Mouse (Mus musculus) neural tube, embryonic 12.5 days (tissue): Measurements from ENCODE around the gene Pacrg. TPM values are rescaled to one million over a fixed set of nuclear protein-coding genes. Genes with fewer than 3 reads are reported as not detected.

Experiments used
- ATAC-seq: fragments of 200-750 bp; cut with Nextera tagmentation; 2 replicates; pipeline ENCODE4 v1.8.0; 2017; ENCODE audit warnings: low read depth, mild to moderate bottlenecking, moderate TSS enrichment, moderate library complexity; ENCODE audit not compliant: low FRiP score
- H3K27ac ChIP-seq: fragments of 300-500 bp; sonication (generic); 2 replicates; pipeline ENCODE4 v1.5.1; 2016
- H3K27me3 ChIP-seq: fragments of 300-500 bp; sonication (generic); replicated peaks from 2 replicates; pipeline ENCODE4 v1.6.1; 2016; ENCODE audit warnings: mild to moderate bottlenecking
- H3K36me3 ChIP-seq: fragments of 300-500 bp; sonication (generic); 2 replicates; pipeline ENCODE4 v1.6.1; 2016; ENCODE audit warnings: mild to moderate bottlenecking
- H3K4me1 ChIP-seq: fragments of 300-500 bp; sonication (generic); 2 replicates; pipeline ENCODE4 v1.6.1; 2016
- H3K4me2 ChIP-seq: fragments of 300-500 bp; sonication (generic); replicated peaks from 2 replicates; pipeline ENCODE4 v1.6.1; 2016; ENCODE audit warnings: mild to moderate bottlenecking
- H3K4me3 ChIP-seq: fragments of 300-500 bp; sonication (generic); 2 replicates; pipeline ENCODE4 v1.5.1; 2016
- H3K9ac ChIP-seq: fragments of 300-500 bp; sonication (generic); 2 replicates; pipeline ENCODE4 v1.6.1; 2016; ENCODE audit warnings: mild to moderate bottlenecking
- H3K9me3 ChIP-seq: fragments of 300-500 bp; sonication (generic); 2 replicates; pipeline ENCODE4 v1.6.1; 2016; ENCODE audit warnings: mild to moderate bottlenecking
- WGBS: fragments of 180-500 bp; shearing (Covaris S2); methylation state at CpG from one replicate; pipeline ENCODE4 v1.1.7; 2016; 5-methylcytosine and 5-hydroxymethylcytosine counted together
- polyA plus RNA-seq: library from polyadenylated mRNA; unstranded; fragments of >200 nt; fragmentation: Nextera tagmentation; extraction: Ambion mirVana; gene quantifications from 2 replicates; pipeline ENCODE4 v1.2.1, GENCODE M21; 2016

The Pacrg gene
- polyA plus RNA-seq, 1 experiment from 2014 or later, result 8.8 TPM

DNA sequence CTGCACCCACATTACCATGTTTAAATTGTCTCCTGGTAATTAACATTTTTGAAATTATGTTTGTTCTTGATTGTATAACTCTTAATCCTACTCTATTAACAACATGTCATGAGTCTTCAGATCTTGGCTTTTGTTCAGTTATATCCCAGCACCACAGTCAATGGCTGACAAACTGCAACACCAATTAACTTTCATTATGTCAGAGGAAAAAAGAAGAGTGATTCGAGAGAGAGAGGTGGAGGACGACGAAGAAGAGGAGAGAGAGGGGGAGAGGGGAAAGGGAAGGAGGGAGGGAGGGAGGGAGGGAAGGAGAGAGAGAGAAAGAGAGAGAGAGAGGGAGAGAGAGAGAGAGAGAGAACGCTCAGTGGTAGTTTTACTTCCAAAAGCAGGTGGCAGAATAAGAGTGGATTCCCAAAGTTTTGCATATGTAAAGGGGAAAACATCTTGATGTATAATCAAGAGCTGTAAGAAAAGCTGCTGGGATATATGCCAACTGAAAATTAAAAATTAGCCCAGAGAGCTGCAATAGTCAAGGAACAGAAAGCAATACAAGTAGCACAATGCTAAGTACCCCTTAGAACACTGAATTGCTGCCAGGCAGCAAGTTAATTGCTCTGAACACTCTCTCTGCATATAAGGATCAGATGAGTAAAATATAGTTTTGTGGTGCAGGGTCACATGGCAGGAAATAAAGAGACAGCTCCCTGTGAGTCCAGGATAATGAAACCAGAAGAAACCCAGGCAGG is 107.6 kb downstream of the Pacrg start:
- H3K4me3 ChIP-seq, result no peak overlapping the region
- ATAC-seq, result no peak
- no peak overlapping the region for H3K27ac ChIP-seq
- H3K27me3 ChIP-seq, result no peaks in the 10 kb centered on the region
- no peaks in the 10 kb centered on the region for H3K9me3 ChIP-seq
- 36% methylated on average over 4 of the region's 4 CpGs for WGBS
- no peak overlapping the region for H3K9ac ChIP-seq
- H3K4me1 ChIP-seq, result no peaks in the 10 kb centered on the region
- H3K4me2 ChIP-seq, result no peak overlapping the region
- no peaks in the 10 kb centered on the region for H3K36me3 ChIP-seq

GRCm38 (mm10) chr17:10724853-10725252 is 115.3 kb downstream of the Pacrg start:
- no peaks in the 10 kb centered on the region for H3K36me3 ChIP-seq
- no peak overlapping the region for H3K27ac ChIP-seq
- H3K27me3 ChIP-seq, result no peaks in the 10 kb centered on the region
- no peaks in the 10 kb centered on the region for H3K9me3 ChIP-seq
- ATAC-seq, result no peak
- H3K4me3 ChIP-seq, result no peak overlapping the region
- no peak overlapping the region for H3K9ac ChIP-seq
- WGBS, result 93% methylated on average over 3 of the region's 3 CpGs
- H3K4me1 ChIP-seq, result no peaks in the 10 kb centered on the region
- H3K4me2 ChIP-seq, result no peak overlapping the region

DNA sequence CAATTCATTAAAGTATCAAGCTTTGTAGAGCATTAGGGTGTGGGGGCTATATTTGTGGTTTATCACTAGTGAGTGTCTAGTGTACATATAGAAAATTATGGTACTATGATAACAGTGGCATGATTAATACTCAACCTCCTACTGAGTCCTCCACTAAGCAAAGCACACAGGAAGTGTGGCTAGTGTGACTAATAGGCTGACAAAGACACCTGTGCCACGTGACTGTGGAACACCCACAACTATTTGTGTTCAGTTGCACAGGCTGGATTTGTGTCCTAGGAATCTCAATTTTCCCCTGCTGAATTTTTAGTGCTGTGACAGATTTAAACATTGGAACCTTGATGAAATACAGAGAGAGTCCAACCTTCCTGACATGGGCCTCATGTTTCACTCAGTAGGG is 118.5 kb downstream of the Pacrg start:
- Histone ChIP-seq H3K9ac (no peak overlapping the region), H3K27ac (no peak overlapping the region), H3K4me1 (no peaks in the 10 kb centered on the region), H3K27me3 (no peaks in the 10 kb centered on the region), H3K9me3 (no peaks in the 10 kb centered on the region), H3K4me3 (no peak overlapping the region), H3K36me3 (no peaks in the 10 kb centered on the region), H3K4me2 (no peak overlapping the region)
- ATAC-seq, result no peak
- WGBS, result 43% methylated on average over 1 of the region's 1 CpGs

DNA sequence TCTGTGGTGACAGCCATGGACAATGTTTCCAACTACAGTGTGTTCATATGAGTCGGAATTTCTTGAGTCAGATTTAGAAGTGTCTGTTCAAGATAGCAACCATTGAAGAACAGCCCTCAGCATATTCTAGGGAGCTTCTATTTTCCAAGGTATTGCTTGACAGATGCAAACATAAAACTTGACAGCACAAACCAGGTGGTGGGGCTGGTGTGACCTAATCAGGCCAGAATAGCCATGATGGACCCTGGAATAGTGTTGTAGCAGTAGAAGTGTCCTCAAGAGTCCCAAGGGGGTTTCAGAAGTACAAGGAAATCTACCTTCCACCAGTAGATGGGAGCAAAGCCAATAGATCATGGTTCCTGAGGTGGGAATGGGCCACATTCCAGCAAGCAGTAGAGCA is 123.0 kb downstream of the Pacrg start:
- H3K9ac ChIP-seq, result no peak overlapping the region
- no peak overlapping the region for H3K27ac ChIP-seq
- no peaks in the 10 kb centered on the region for H3K27me3 ChIP-seq
- no peaks in the 10 kb centered on the region for H3K4me1 ChIP-seq
- H3K4me3 ChIP-seq, result no peak overlapping the region
- H3K9me3 ChIP-seq, result no peaks in the 10 kb centered on the region
- no peaks in the 10 kb centered on the region for H3K36me3 ChIP-seq
- WGBS, result 93% methylated on average over 1 of the region's 1 CpGs
- ATAC-seq, result no peak
- H3K4me2 ChIP-seq, result no peak overlapping the region

DNA sequence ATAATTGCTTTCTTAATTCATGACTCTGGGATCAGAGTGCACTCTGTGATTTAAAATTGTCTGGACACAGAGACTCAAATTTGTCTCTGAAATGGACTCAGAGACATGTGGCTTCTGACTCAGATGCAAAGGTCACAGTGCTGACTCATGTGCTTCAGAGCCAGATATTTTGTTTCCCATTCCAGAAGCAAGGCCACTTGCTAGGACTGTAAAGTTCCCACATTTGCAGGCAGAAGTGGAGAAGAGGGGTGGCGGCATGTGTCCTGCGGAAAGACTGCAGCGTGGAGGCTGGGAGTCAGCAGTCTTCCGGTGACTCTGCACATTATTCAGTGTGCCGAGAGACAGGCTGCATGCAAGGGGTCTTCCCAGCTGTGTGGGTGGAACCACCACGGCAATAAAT is 137.3 kb downstream of the Pacrg start:
- no peak overlapping the region for H3K27ac ChIP-seq
- H3K9ac ChIP-seq, result no peak overlapping the region
- no peak overlapping the region for H3K4me2 ChIP-seq
- H3K27me3 ChIP-seq, result no peaks in the 10 kb centered on the region
- no peaks in the 10 kb centered on the region for H3K36me3 ChIP-seq
- 58% methylated on average over 6 of the region's 6 CpGs for whole genome bisulfite sequencing
- no peak overlapping the region for H3K4me3 ChIP-seq
- no peak for ATAC-seq
- H3K9me3 ChIP-seq, result no peaks in the 10 kb centered on the region
- H3K4me1 ChIP-seq, result no peaks in the 10 kb centered on the region

- Histone ChIP-seq H3K36me3 (no peaks in the 10 kb centered on the region), H3K27ac (no peak overlapping the region), H3K4me1 (no peaks in the 10 kb centered on the region), H3K9ac (no peak overlapping the region), H3K9me3 (no peaks in the 10 kb centered on the region), H3K4me3 (no peak overlapping the region), H3K4me2 (no peak overlapping the region), H3K27me3 (no peaks in the 10 kb centered on the region)
- WGBS, result 52% methylated on average over 8 of the region's 8 CpGs
- ATAC-seq, result no peak
Measured at GRCm38 (mm10) chr17:10698041-10698440, 142.1 kb downstream of the Pacrg start.

DNA sequence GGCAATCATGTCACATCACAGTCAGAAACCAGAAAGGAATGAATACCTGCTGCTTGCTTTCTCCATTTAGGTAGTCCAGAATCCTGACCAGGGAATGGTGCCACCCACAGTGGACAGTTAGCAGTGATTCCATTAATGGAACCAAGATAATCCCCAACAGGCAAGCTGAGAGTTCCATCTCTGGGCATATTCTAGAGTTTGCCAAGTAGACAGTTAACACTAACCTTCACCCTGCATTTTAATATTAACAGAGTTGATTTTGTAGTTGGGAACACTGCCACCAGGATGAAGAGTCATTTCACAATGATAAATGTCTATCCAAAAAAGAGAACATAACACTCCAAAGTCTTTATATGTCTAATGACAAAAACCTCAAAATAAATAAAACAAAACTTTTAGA is 144.7 kb downstream of the Pacrg start:
- Histone ChIP-seq H3K27me3 (no peaks in the 10 kb centered on the region), H3K4me3 (no peak overlapping the region), H3K27ac (no peak overlapping the region), H3K4me1 (no peaks in the 10 kb centered on the region), H3K9ac (no peak overlapping the region), H3K9me3 (no peaks in the 10 kb centered on the region), H3K36me3 (no peaks in the 10 kb centered on the region), H3K4me2 (no peak overlapping the region)
- no peak for ATAC-seq

DNA sequence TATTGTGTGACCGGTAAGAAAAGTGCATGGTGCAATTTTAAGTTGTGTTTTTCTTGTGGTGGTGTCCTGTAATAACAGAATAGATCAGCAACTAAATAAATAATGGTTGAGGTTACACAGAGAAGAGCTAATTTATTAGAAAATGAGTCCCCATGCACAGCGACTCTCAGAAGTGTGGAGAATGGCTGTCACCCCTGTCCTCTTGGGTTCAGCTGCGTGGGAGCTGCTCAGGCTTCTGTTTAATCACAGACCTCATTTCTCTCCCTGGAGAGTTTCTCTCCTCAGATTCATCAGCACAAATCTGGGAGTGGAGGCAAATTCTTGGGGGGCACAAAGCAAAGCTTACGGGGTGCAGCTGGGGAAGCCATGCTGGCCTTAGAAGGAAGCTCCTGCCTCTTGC is 163.0 kb downstream of the Pacrg start:
- H3K27ac ChIP-seq, result no peak overlapping the region
- ATAC-seq, result no peak
- no peak overlapping the region for H3K4me2 ChIP-seq
- H3K4me1 ChIP-seq, result 0 out of 2 replicates have a peak, but pooled peaks cover 4% of the 10 kb centered on the region
- WGBS, result 77% methylated on average over 4 of the region's 4 CpGs
- no peaks in the 10 kb centered on the region for H3K9me3 ChIP-seq
- no peaks in the 10 kb centered on the region for H3K36me3 ChIP-seq
- H3K4me3 ChIP-seq, result no peak overlapping the region
- no peak overlapping the region for H3K9ac ChIP-seq
- H3K27me3 ChIP-seq, result no peaks in the 10 kb centered on the region

DNA sequence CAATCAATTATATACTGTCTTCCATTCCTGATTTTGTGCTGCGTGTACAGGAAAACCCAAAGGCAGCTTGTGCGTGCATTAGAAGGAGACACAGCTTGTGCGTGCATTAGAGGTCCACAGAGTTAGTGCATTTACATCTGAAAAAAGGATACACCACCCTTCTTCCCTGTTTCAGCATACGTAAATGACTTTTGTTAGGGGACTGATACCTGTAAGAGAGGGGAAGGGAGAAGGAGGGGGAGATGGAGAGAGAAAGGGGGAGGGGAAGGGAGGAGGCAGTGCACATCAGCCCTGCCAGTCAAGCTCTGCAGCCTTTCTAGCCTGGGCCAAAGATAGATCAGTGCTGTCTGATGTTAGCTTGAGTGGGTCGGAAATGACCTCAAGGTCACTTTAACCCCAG is 164.6 kb downstream of the Pacrg start:
- Histone ChIP-seq H3K27ac (no peak overlapping the region), H3K9me3 (no peaks in the 10 kb centered on the region), H3K4me3 (no peak overlapping the region), H3K4me1 (0 out of 2 replicates have a peak, but pooled peaks cover 4% of the 10 kb centered on the region), H3K27me3 (no peaks in the 10 kb centered on the region), H3K36me3 (no peaks in the 10 kb centered on the region), H3K9ac (no peak overlapping the region), H3K4me2 (no peak overlapping the region)
- no peak for ATAC-seq
- WGBS, result 81% methylated on average over 5 of the region's 5 CpGs

- ATAC-seq, result no peak
Measured at GRCm38 (mm10) chr17:10675048-10675447, 165.1 kb downstream of the Pacrg start.

GRCm38 (mm10) chr17:10661294-10661693 is 178.8 kb downstream of the Pacrg start:
- H3K27me3 ChIP-seq, result no peaks in the 10 kb centered on the region
- H3K9ac ChIP-seq, result no peak overlapping the region
- H3K36me3 ChIP-seq, result no peaks in the 10 kb centered on the region
- no peak overlapping the region for H3K4me3 ChIP-seq
- 84% methylated on average over 4 of the region's 4 CpGs for WGBS
- ATAC-seq, result no peak
- H3K27ac ChIP-seq, result no peak overlapping the region
- H3K4me2 ChIP-seq, result no peak overlapping the region
- peaks cover 5% of the 10 kb centered on the region; the same call in 1 of the 2 replicates for H3K9me3 ChIP-seq
- no peaks in the 10 kb centered on the region for H3K4me1 ChIP-seq

More at GRCm38 (mm10) chr17:10675048-10675447, 165.1 kb downstream of the Pacrg start:
- Histone ChIP-seq H3K4me3 (no peak overlapping the region), H3K9ac (no peak overlapping the region), H3K4me2 (no peak overlapping the region), H3K4me1 (0 out of 2 replicates have a peak, but pooled peaks cover 4% of the 10 kb centered on the region), H3K27ac (no peak overlapping the region), H3K9me3 (no peaks in the 10 kb centered on the region), H3K27me3 (no peaks in the 10 kb centered on the region), H3K36me3 (no peaks in the 10 kb centered on the region)
- WGBS, result 72% methylated on average over 3 of the region's 3 CpGs

GRCm38 (mm10) chr17:10643604-10644003 is 196.5 kb downstream of the Pacrg start:
- no peaks in the 10 kb centered on the region for H3K36me3 ChIP-seq
- H3K4me1 ChIP-seq, result no peaks in the 10 kb centered on the region
- H3K4me2 ChIP-seq, result no peak overlapping the region
- no peak overlapping the region for H3K4me3 ChIP-seq
- H3K9me3 ChIP-seq, result no peaks in the 10 kb centered on the region
- H3K27me3 ChIP-seq, result no peaks in the 10 kb centered on the region
- no peak for ATAC-seq
- no peak overlapping the region for H3K9ac ChIP-seq
- WGBS, result 95% methylated on average over 7 of the region's 7 CpGs
- H3K27ac ChIP-seq, result no peak overlapping the region

- H3K36me3 ChIP-seq, result no peaks in the 10 kb centered on the region
- H3K4me3 ChIP-seq, result no peak overlapping the region
- H3K4me2 ChIP-seq, result no peak overlapping the region
- H3K27me3 ChIP-seq, result no peaks in the 10 kb centered on the region
- no peak overlapping the region for H3K27ac ChIP-seq
- no peak overlapping the region for H3K9ac ChIP-seq
- 79% methylated on average over 1 of the region's 1 CpGs for WGBS
- ATAC-seq, result no peak
- H3K9me3 ChIP-seq, result no peaks in the 10 kb centered on the region
- H3K4me1 ChIP-seq, result no peaks in the 10 kb centered on the region
Measured at GRCm38 (mm10) chr17:10639816-10640215, 200.3 kb downstream of the Pacrg start.
